Mouse (Mus musculus) ES-Bruce4 (cell line): ENCODE data around the gene Wdr70. TPM values are rescaled to one million over a fixed set of nuclear protein-coding genes. Genes with fewer than 3 reads are reported as not detected.

ENCODE experiments used
- H3K27ac ChIP-seq: 2 replicates; pipeline ENCODE4 v1.5.1; 2012; ENCODE audit warnings: low read length, inconsistent platforms; ENCODE audit not compliant: insufficient read depth
- H3K27me3 ChIP-seq: 2 replicates; pipeline ENCODE4 v1.6.1; 2012; ENCODE audit warnings: mild to moderate bottlenecking, low read length, inconsistent platforms; ENCODE audit not compliant: control insufficient read depth, poor library complexity, insufficient read depth, severe bottlenecking
- H3K36me3 ChIP-seq: 2 replicates; pipeline ENCODE4 v1.6.1; 2012; ENCODE audit warnings: inconsistent platforms, mild to moderate bottlenecking, low read length, moderate library complexity; ENCODE audit not compliant: control insufficient read depth, poor library complexity, insufficient read depth, severe bottlenecking
- H3K4me1 ChIP-seq: one replicate; pipeline ENCODE4 v1.8.1; 2011; ENCODE audit warnings: low read length; ENCODE audit not compliant: control insufficient read depth, insufficient read depth
- H3K4me3 ChIP-seq: 2 replicates; pipeline ENCODE4 v1.5.1; 2011; ENCODE audit warnings: low read depth, mild to moderate bottlenecking, low read length
- H3K9ac ChIP-seq: 2 replicates; pipeline ENCODE4 v1.6.1; 2012; ENCODE audit warnings: low read depth, mild to moderate bottlenecking, inconsistent platforms; ENCODE audit not compliant: poor library complexity, severe bottlenecking
- H3K9me3 ChIP-seq: replicated peaks from 2 replicates; pipeline ENCODE4 v1.6.1; 2012; ENCODE audit warnings: mild to moderate bottlenecking, low read length, inconsistent platforms; ENCODE audit not compliant: control insufficient read depth, poor library complexity, insufficient read depth, severe bottlenecking
- CTCF ChIP-seq: IDR thresholded peaks from one replicate; pipeline ENCODE4 v1.8.1; 2011; ENCODE audit warnings: low read depth, low read length
- EP300 ChIP-seq: IDR thresholded peaks from 2 replicates; pipeline ENCODE4 v1.6.1; 2011; ENCODE audit warnings: low read depth, low read length; ENCODE audit not compliant: insufficient read depth
- POLR2A ChIP-seq: IDR thresholded peaks from one replicate; pipeline ENCODE4 v1.8.1; 2011; ENCODE audit warnings: low read length; ENCODE audit not compliant: insufficient read depth
- polyA plus RNA-seq: library from polyadenylated mRNA; stranded (reverse); fragments of >200 nt; gene quantifications from 2 replicates; pipeline ENCODE4 v1.2.4, GENCODE M21; 2011; ENCODE audit warnings: low read depth; ENCODE audit not compliant: missing spikeins, insufficient read depth, insufficient read length

The Wdr70 gene
- polyA plus RNA-seq, 1 experiment = 65.5 TPM

DNA sequence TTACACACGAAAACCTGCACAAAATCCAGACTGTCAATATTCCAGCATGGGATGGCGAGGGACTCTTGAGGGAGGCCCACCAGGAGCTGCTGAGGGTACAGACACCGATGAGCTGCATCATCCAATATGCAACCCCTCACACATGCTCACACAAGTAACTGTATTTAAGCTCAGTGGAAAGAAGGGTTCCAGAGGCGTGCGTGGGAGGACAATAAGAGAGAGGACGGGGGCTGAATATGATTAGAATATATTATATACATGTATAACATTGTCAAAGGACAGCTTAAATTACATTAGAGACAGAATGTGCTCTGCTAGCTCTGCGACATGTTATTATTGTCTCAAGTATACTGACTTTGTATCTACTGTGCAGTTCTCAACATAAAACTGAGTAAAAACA is 87.6 kb downstream of the Wdr70 start:
- H3K4me3 ChIP-seq = no peak overlapping the region
- H3K36me3 ChIP-seq = no peaks in the 10 kb centered on the region
- H3K4me1 ChIP-seq = no peaks in the 10 kb centered on the region
- H3K27ac ChIP-seq = no peak overlapping the region
- no peak overlapping the region for H3K9ac ChIP-seq
- H3K9me3 ChIP-seq = no peaks in the 10 kb centered on the region
- no peaks in the 10 kb centered on the region for H3K27me3 ChIP-seq
- TF ChIP-seq CTCF (no peak), EP300 (no peak), POLR2A (no peak)

DNA sequence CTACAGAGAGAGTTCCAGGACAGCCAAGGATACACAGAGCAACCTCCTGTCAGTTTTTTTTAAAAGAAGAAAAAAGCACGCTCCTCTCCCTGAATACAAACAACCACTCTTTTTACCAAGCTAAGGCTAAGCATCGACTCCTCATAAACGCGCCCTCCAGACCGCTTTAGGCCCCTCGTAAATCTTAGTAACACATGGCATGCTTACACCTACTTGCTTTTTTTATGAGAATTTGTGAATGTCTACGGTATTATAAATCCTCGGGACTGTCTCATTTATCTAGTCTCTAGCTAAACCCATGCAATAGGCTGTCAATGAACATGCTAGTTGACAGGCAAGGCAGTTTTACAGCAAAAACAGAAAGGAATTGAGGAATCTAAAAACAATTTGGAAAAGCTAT is 91.6 kb downstream of the Wdr70 start:
- no peaks in the 10 kb centered on the region for H3K36me3 ChIP-seq
- H3K27ac ChIP-seq = no peak overlapping the region
- H3K4me3 ChIP-seq = no peak overlapping the region
- no peaks in the 10 kb centered on the region for H3K27me3 ChIP-seq
- H3K9me3 ChIP-seq = no peaks in the 10 kb centered on the region
- no peak overlapping the region for H3K9ac ChIP-seq
- no peaks in the 10 kb centered on the region for H3K4me1 ChIP-seq
- TF ChIP-seq EP300 = no peak
- TF ChIP-seq CTCF = no peak
- TF ChIP-seq POLR2A = no peak

DNA sequence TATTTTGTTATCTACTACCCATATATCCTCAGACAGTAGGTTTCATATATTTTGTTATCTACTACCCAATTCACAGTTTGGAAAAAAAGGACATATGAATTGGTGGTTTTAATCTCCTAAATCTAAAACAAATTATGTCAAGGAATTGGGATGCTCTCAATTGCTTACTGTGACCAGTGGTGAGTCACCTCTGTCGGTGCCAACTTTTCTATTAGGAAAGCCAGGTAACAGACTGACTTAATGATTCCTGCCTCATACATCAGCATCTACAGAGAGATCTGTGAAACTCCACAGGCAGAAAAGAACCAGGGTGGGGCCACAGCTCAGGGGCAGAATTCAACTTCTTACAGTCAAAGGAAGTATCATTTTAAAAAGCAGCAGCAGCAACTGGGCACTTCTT is 93.0 kb downstream of the Wdr70 start:
- no peak overlapping the region for H3K9ac ChIP-seq
- no peaks in the 10 kb centered on the region for H3K9me3 ChIP-seq
- H3K4me1 ChIP-seq = no peaks in the 10 kb centered on the region
- H3K36me3 ChIP-seq = no peaks in the 10 kb centered on the region
- H3K27me3 ChIP-seq = no peaks in the 10 kb centered on the region
- TF ChIP-seq POLR2A (no peak), EP300 (no peak), CTCF (no peak)
- no peak overlapping the region for H3K4me3 ChIP-seq
- H3K27ac ChIP-seq = no peak overlapping the region

DNA sequence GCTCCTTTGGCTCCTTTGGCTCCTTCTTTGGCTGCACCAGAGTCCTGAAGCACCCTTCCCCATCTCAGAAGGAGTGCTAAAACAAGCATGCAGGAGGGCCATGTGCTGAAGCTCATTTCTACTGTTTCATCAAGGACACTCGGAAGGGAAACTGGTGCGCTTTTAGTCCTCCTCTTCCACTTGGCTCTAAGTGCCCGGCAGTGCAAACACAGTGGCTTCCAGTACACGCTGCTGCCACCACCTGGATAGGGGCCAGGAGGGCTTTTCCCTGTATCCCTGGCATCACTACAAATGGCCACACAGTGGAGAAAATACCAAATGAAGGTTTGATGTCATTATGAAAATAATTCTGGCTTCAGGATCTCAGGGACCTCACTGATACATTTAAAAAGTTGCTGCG is 93.5 kb downstream of the Wdr70 start:
- no peak for TF ChIP-seq EP300
- TF ChIP-seq CTCF = no peak
- TF ChIP-seq POLR2A = no peak
- Histone ChIP-seq H3K9ac (no peak overlapping the region), H3K4me3 (no peak overlapping the region), H3K36me3 (no peaks in the 10 kb centered on the region), H3K9me3 (no peaks in the 10 kb centered on the region), H3K4me1 (no peaks in the 10 kb centered on the region), H3K27me3 (no peaks in the 10 kb centered on the region), H3K27ac (no peak overlapping the region)

DNA sequence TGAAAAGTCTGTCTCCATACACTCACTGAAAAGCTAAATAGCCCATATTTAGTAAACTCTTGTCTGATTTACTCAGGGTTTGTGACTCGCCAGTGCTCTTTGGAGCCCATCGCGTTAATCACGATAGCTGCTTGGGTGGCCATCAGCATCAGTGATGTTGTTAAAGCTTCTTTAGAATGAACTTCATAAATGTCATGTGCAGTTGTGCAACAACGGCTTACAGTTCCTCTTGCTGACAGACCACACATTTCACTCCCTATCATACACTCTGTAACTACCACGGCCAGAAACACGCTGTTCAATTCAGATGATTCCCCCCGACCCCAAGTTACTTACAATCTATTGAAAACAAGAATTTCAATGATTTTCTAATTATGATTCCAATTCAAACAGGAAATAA is 95.2 kb downstream of the Wdr70 start:
- Histone ChIP-seq H3K9me3 (no peaks in the 10 kb centered on the region), H3K27me3 (no peaks in the 10 kb centered on the region), H3K27ac (no peak overlapping the region), H3K36me3 (no peaks in the 10 kb centered on the region), H3K4me3 (no peak overlapping the region), H3K9ac (no peak overlapping the region), H3K4me1 (no peaks in the 10 kb centered on the region)
- TF ChIP-seq CTCF = no peak
- TF ChIP-seq POLR2A = no peak
- TF ChIP-seq EP300 = no peak

DNA sequence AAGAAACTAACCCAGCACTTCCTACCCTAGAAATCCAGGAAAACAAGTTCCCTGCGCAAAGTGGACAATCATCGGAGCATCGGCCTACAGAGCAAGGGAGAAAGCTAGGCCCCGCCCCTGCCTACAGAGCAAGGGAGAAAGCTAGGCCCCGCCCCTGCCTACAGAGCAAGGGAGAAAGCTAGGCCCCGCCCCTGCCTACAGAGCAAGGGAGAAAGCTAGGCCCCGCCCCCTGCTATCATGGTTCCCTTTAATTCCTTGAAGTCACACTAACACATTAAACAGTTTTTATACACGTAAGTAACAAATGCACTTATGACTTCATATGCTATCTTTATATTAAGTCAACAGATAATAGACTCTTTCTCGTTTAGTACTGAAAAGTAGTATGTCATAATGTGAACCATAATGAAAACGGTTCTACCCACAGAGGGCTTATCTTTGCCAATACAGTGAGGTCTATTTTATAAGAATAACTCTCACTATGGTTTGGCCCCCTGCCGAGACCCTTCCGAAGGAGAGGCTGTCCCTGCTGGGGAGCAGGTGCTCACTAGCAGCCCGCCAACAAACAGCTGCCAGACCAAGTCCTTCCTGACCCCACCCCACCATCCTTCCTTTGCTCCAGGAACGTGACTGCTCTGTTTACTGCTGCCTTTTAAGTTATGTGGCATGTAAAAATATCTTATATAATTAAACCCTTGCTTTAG is 100.0 kb downstream of the Wdr70 start:
- no peaks in the 10 kb centered on the region for H3K27me3 ChIP-seq
- no peak overlapping the region for H3K27ac ChIP-seq
- H3K9me3 ChIP-seq = no peaks in the 10 kb centered on the region
- H3K4me1 ChIP-seq = no peaks in the 10 kb centered on the region
- H3K9ac ChIP-seq = no peak overlapping the region
- TF ChIP-seq EP300 = no peak
- TF ChIP-seq POLR2A = no peak
- no peak for TF ChIP-seq CTCF
- no peaks in the 10 kb centered on the region for H3K36me3 ChIP-seq
- no peak overlapping the region for H3K4me3 ChIP-seq
